Mouse (Mus musculus) T-helper 17 cell (primary cell): ENCODE results near the gene Wdr90.

Experiments used
- in situ Hi-C, 2 experiments: fragments of 300-600 bp; cut with MboI, MseI; formaldehyde crosslinking; loops; 1 replicate in 1 of 2; 2 replicates in 1 of 2; pipeline ENCODE4 v1.15.1; 2025; ENCODE audit warnings: high pct_unique_total_duplicates in 2 of 2

The Wdr90 gene

GRCm38 (mm10) chr17:25831451-25832281, 29.6 kb downstream of the Wdr90 start:
- in situ Hi-C loops = no loop called here

GRCm38 (mm10) chr17:25830806-25831431, 30.4 kb downstream of the Wdr90 start:
- in situ Hi-C loops = no loop called here

GRCm38 (mm10) chr17:25830200-25830753, 31.0 kb downstream of the Wdr90 start:
- in situ Hi-C loops = no loop called here

- in situ Hi-C loops = loop anchor here in 1 of 2 experiments (10.0 kb wide), 1 partner anchor 1715 kb away; no protein-coding TSS in a partner anchor
These were observed 31.7 kb downstream of the Wdr90 start for GRCm38 (mm10) chr17:25829558-25830017.

- in situ Hi-C loops = loop anchor here in 1 of 2 experiments (10.0 kb wide), 1 partner anchor 1716 kb away; no protein-coding TSS in a partner anchor
These were observed 32.4 kb downstream of the Wdr90 start, which contains the start of gene Jmjd8 for GRCm38 (mm10) chr17:25828712-25829557. Gene Jmjd8 (plus strand): TSS chr17:25828867.

GRCm38 (mm10) chr17:25828223-25828594, 33.1 kb downstream of the Wdr90 start:
- in situ Hi-C loops = loop anchor here in 1 of 2 experiments (10.0 kb wide), 1 partner anchor 1717 kb away; no protein-coding TSS in a partner anchor

- in situ Hi-C loops = loop anchor here in 1 of 2 experiments (10.0 kb wide), 1 partner anchor 1717 kb away; no protein-coding TSS in a partner anchor
These were observed 33.6 kb downstream of the Wdr90 start for GRCm38 (mm10) chr17:25827546-25828222.

- in situ Hi-C loops = loop anchor here in 1 of 2 experiments (10.0 kb wide), 1 partner anchor 1718 kb away; no protein-coding TSS in a partner anchor
These were observed 34.3 kb downstream of the Wdr90 start for GRCm38 (mm10) chr17:25827011-25827410.

- in situ Hi-C loops = loop anchor here in 1 of 2 experiments (10.0 kb wide), 1 partner anchor 1719 kb away; no protein-coding TSS in a partner anchor
These were observed 35.2 kb downstream of the Wdr90 start for GRCm38 (mm10) chr17:25825984-25826570.

GRCm38 (mm10) chr17:25825311-25825710, 36.0 kb downstream of the Wdr90 start:
- in situ Hi-C loops = loop anchor here in 1 of 2 experiments (10.0 kb wide), 1 partner anchor 1719 kb away; no protein-coding TSS in a partner anchor

- in situ Hi-C loops = loop anchor here in 1 of 2 experiments (10.0 kb wide), 1 partner anchor 1720 kb away; no protein-coding TSS in a partner anchor
These were observed 36.7 kb downstream of the Wdr90 start for GRCm38 (mm10) chr17:25824362-25825142.

GRCm38 (mm10) chr17:25823452-25823851, 37.8 kb downstream of the Wdr90 start, which contains the start of gene Wdr24:
Gene Wdr24 (plus strand): TSS chr17:25823627.
- in situ Hi-C loops = loop anchor here in 1 of 2 experiments (10.0 kb wide), 1 partner anchor 1721 kb away; no protein-coding TSS in a partner anchor

GRCm38 (mm10) chr17:25818851-25819780, 42.2 kb downstream of the Wdr90 start:
- in situ Hi-C loops = no loop called here

- in situ Hi-C loops = no loop called here
These were observed 43.6 kb downstream of the Wdr90 start for GRCm38 (mm10) chr17:25817662-25818061.

GRCm38 (mm10) chr17:25813471-25813870, 47.8 kb downstream of the Wdr90 start:
- in situ Hi-C loops = no loop called here

- in situ Hi-C loops = no loop called here
These were observed 50.4 kb downstream of the Wdr90 start for GRCm38 (mm10) chr17:25810890-25811289.

GRCm38 (mm10) chr17:25809606-25810340, 51.5 kb downstream of the Wdr90 start:
- in situ Hi-C loops = no loop called here
